Mouse (Mus musculus) stomach, adult 2 months (tissue): ENCODE measurements around the gene Gm10985. TPM values are rescaled to one million over a fixed set of nuclear protein-coding genes. Genes with fewer than 3 reads are reported as not detected.

Experiments used
- polyA plus RNA-seq: library from polyadenylated mRNA; depleted of rRNA; stranded (reverse); fragments of >200 nt; gene quantifications from 2 replicates; pipeline ENCODE4 v1.2.3, GENCODE M21; 2012; rRNA removed

The Gm10985 gene
- polyA plus RNA-seq: not detected in 2 replicates

GRCm38 (mm10) chr3:53844786-53845185 is at the start of gene Gm10985:
Gene Gm10985 (plus strand): TSS chr3:53845086.

GRCm38 (mm10) chr3:53863383-53864220 is 18.7 kb downstream of the Gm10985 start, which contains the start of gene Ufm1:
Gene Ufm1 (minus strand): TSS chr3:53863830.

Other genes starting within 250 kb of the Gm10985 start
- gene Frem2, start 187.7 kb upstream of the Gm10985 start, polyA plus RNA-seq: 3.1 and 3.5 TPM in 2 replicates
- 1.3 and 2.5 TPM in 2 replicates for gene Ufm1, start 18.7 kb downstream of the Gm10985 start, polyA plus RNA-seq